Mouse (Mus musculus): ENCODE results near the gene Gria1.

Gene Gria1

GRCm38 (mm10) chr11:57051666-57052562 is 40.7 kb downstream of the Gria1 start:
- 61% methylated on average over 6 of the region's 6 CpGs for WGBS

GRCm38 (mm10) chr11:57062441-57062840 is 51.3 kb downstream of the Gria1 start:
- 54% methylated on average over 3 of the region's 3 CpGs for WGBS

GRCm38 (mm10) chr11:57070196-57070901 is 59.2 kb downstream of the Gria1 start:
- WGBS, result 41% methylated on average over 8 of the region's 8 CpGs

- 48% methylated on average over 6 of the region's 6 CpGs for WGBS
Observed at GRCm38 (mm10) chr11:57072171-57072570, 61.0 kb downstream of the Gria1 start.

GRCm38 (mm10) chr11:57079423-57079822 is 68.2 kb downstream of the Gria1 start:
- 68% methylated on average over 3 of the region's 3 CpGs for WGBS

- 44% methylated on average over 5 of the region's 5 CpGs for WGBS
Observed at GRCm38 (mm10) chr11:57089527-57089926, 78.3 kb downstream of the Gria1 start.

GRCm38 (mm10) chr11:57091276-57091914 is 80.2 kb downstream of the Gria1 start:
- 64% methylated on average over 3 of the region's 3 CpGs for WGBS

GRCm38 (mm10) chr11:57100491-57100890 is 89.3 kb downstream of the Gria1 start:
- 54% methylated on average over 5 of the region's 5 CpGs for WGBS

- WGBS, result 49% methylated on average over 5 of the region's 5 CpGs
Observed at GRCm38 (mm10) chr11:57103751-57104254, 92.6 kb downstream of the Gria1 start.

- WGBS, result 46% methylated on average over 3 of the region's 3 CpGs
Observed at GRCm38 (mm10) chr11:57105683-57106082, 94.5 kb downstream of the Gria1 start.

GRCm38 (mm10) chr11:57112386-57112785 is 101.2 kb downstream of the Gria1 start:
- WGBS, result 58% methylated on average over 8 of the region's 8 CpGs

GRCm38 (mm10) chr11:57114410-57114809 is 103.2 kb downstream of the Gria1 start:
- WGBS, result 64% methylated on average over 5 of the region's 5 CpGs

- 85% methylated on average over 8 of the region's 8 CpGs for WGBS
Observed at GRCm38 (mm10) chr11:57127066-57127465, 115.9 kb downstream of the Gria1 start.

- 53% methylated on average over 14 of the region's 14 CpGs for WGBS
Observed at GRCm38 (mm10) chr11:57140162-57140780, 129.1 kb downstream of the Gria1 start.

- 75% methylated on average over 5 of the region's 5 CpGs for WGBS
Observed at GRCm38 (mm10) chr11:57143681-57144080, 132.5 kb downstream of the Gria1 start.

- 69% methylated on average over 7 of the region's 7 CpGs for WGBS
Observed at GRCm38 (mm10) chr11:57145192-57145591, 134.0 kb downstream of the Gria1 start.

- 56% methylated on average over 7 of the region's 7 CpGs for WGBS
Observed at GRCm38 (mm10) chr11:57145704-57146103, 134.5 kb downstream of the Gria1 start.

GRCm38 (mm10) chr11:57151674-57152073 is 140.5 kb downstream of the Gria1 start:
- 73% methylated on average over 4 of the region's 4 CpGs for WGBS

- WGBS, result 26% methylated on average over 8 of the region's 8 CpGs
Observed at GRCm38 (mm10) chr11:57154998-57155397, 143.8 kb downstream of the Gria1 start.

- 45% methylated on average over 3 of the region's 3 CpGs for WGBS
Observed at GRCm38 (mm10) chr11:57159412-57159811, 148.2 kb downstream of the Gria1 start.

- 92% methylated on average over 8 of the region's 8 CpGs for WGBS
Observed at GRCm38 (mm10) chr11:57160076-57160475, 148.9 kb downstream of the Gria1 start.

GRCm38 (mm10) chr11:57162931-57163330 is 151.7 kb downstream of the Gria1 start:
- WGBS, result 62% methylated on average over 6 of the region's 6 CpGs

Measured in cerebral cortex, adult 2 months (tissue).